Mouse (Mus musculus) embryonic facial prominence, embryonic 11.5 days (tissue): ENCODE measurements around the gene Cotl1. TPM values are rescaled to one million over a fixed set of nuclear protein-coding genes. Genes with fewer than 3 reads are reported as not detected.

Experiments used
- ATAC-seq: fragments of 200-750 bp; cut with Nextera tagmentation; replicated peaks from 2 replicates; pipeline ENCODE4 v1.8.0; 2017; ENCODE audit warnings: low read depth; ENCODE audit not compliant: insufficient number of reproducible peaks, low FRiP score, low TSS enrichment
- DNase-seq: peaks from one replicate; pipeline ENCODE4 v3.0.0-alpha.2; 2015; ENCODE audit warnings: low spot score
- H3K27ac ChIP-seq: fragments of 300-500 bp; sonication (generic); replicated peaks from 2 replicates; pipeline ENCODE4 v1.5.1; 2014; ENCODE audit warnings: mild to moderate bottlenecking, low read depth, low read length, control low read depth
- H3K27me3 ChIP-seq: fragments of 300-500 bp; sonication (generic); 2 replicates; pipeline ENCODE4 v1.6.1; 2014; ENCODE audit warnings: mild to moderate bottlenecking, low read length, moderate library complexity, mixed read lengths; ENCODE audit not compliant: control insufficient read depth, insufficient read depth
- H3K36me3 ChIP-seq: fragments of 300-500 bp; sonication (generic); replicated peaks from 2 replicates; pipeline ENCODE4 v1.6.1; 2014; ENCODE audit warnings: low read depth, mild to moderate bottlenecking, low read length, moderate library complexity, mixed read lengths; ENCODE audit not compliant: control insufficient read depth, insufficient read depth
- H3K4me1 ChIP-seq: fragments of 300-500 bp; sonication (generic); 2 replicates; pipeline ENCODE4 v1.6.1; 2014; ENCODE audit warnings: low read length, mixed read lengths; ENCODE audit not compliant: control insufficient read depth, insufficient read depth
- H3K4me2 ChIP-seq: fragments of 300-500 bp; sonication (generic); 2 replicates; pipeline ENCODE4 v1.6.1; 2014; ENCODE audit warnings: low read depth, mild to moderate bottlenecking, control low read depth, low read length, moderate library complexity
- H3K4me3 ChIP-seq: fragments of 300-500 bp; sonication (generic); 2 replicates; pipeline ENCODE4 v1.5.1; 2014; ENCODE audit warnings: low read depth, low read length, control low read depth
- H3K9ac ChIP-seq: fragments of 300-500 bp; sonication (generic); replicated peaks from 2 replicates; pipeline ENCODE4 v1.6.1; 2014; ENCODE audit warnings: mild to moderate bottlenecking, control low read depth, low read length
- H3K9me3 ChIP-seq: fragments of 300-500 bp; sonication (generic); replicated peaks from 2 replicates; pipeline ENCODE4 v1.6.1; 2016; ENCODE audit warnings: mild to moderate bottlenecking, low read length, inconsistent platforms, mixed read lengths; ENCODE audit not compliant: control insufficient read depth
- WGBS: fragments of 180-500 bp; shearing (Covaris S2); extraction: QIAGEN DNeasy Blood & Tissue Kit; methylation state at CpG from one replicate; pipeline ENCODE4 v1.1.7; 2014; 5-methylcytosine and 5-hydroxymethylcytosine counted together
- polyA plus RNA-seq: library from polyadenylated mRNA; unstranded; fragments of >200 nt; fragmentation: Nextera tagmentation; extraction: Ambion mirVana; gene quantifications from 2 replicates; pipeline ENCODE4 v1.2.1, GENCODE M21; 2014

The Cotl1 gene
- polyA plus RNA-seq, 1 experiment from 2014 or later = 321 TPM

GRCm38 (mm10) chr8:119825950-119826730, 14.2 kb downstream of the Cotl1 start:
- DNase-seq = no peak
- H3K27ac ChIP-seq = no peak overlapping the region
- H3K36me3 ChIP-seq = no peaks in the 10 kb centered on the region

GRCm38 (mm10) chr8:119824809-119825273, 15.5 kb downstream of the Cotl1 start:
- H3K9ac ChIP-seq = no peak overlapping the region
- WGBS = 82% methylated on average over 11 of the region's 11 CpGs
- H3K27ac ChIP-seq = no peak overlapping the region
- no peak overlapping the region for H3K4me2 ChIP-seq
- no peaks in the 10 kb centered on the region for H3K9me3 ChIP-seq
- H3K4me3 ChIP-seq = no peak overlapping the region
- no peaks in the 10 kb centered on the region for H3K27me3 ChIP-seq
- DNase-seq = no peak
- no peaks in the 10 kb centered on the region for H3K36me3 ChIP-seq
- no peak for ATAC-seq
- no peaks in the 10 kb centered on the region; the same call in 1 of the 2 replicates for H3K4me1 ChIP-seq

More at GRCm38 (mm10) chr8:119825950-119826730, 14.2 kb downstream of the Cotl1 start:
- H3K4me2 ChIP-seq = no peak overlapping the region
- ATAC-seq = no peak
- 84% methylated on average over 19 of the region's 19 CpGs for WGBS
- no peak overlapping the region for H3K4me3 ChIP-seq
- no peaks in the 10 kb centered on the region for H3K9me3 ChIP-seq
- H3K9ac ChIP-seq = no peak overlapping the region
- H3K4me1 ChIP-seq = peaks cover 4% of the 10 kb centered on the region; the same call in 1 of the 2 replicates
- no peaks in the 10 kb centered on the region for H3K27me3 ChIP-seq

DNA sequence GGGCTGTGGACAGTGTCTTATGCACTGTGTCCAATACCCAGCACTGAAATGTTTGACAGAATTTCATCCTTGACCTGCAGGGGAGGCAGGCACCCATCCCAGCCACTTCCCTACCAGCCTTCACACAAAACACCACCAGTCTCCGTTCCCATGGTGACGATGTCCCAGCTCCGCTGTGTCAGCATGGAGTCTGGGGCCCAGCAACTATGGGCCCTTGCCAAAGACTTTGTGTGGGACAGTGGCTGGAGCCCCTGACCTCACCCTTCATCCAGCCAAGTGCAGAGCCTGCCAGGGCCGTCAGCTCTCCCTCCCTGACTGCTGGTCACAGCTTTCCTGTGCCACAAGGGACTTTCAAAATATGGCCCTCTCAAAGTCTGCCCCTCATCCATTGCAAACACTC, 16.2 kb downstream of the Cotl1 start:
- no peaks in the 10 kb centered on the region; the same call in 1 of the 2 replicates for H3K4me1 ChIP-seq

GRCm38 (mm10) chr8:119823278-119823677, 17.1 kb downstream of the Cotl1 start:
- Histone ChIP-seq H3K36me3 (no peaks in the 10 kb centered on the region), H3K4me2 (no peak overlapping the region), H3K9me3 (no peaks in the 10 kb centered on the region), H3K9ac (no peak overlapping the region), H3K4me1 (no peaks in the 10 kb centered on the region), H3K27ac (no peak overlapping the region), H3K4me3 (no peak overlapping the region), H3K27me3 (no peaks in the 10 kb centered on the region)
- ATAC-seq (no peak), DNase-seq (no peak)
- 93% methylated on average over 9 of the region's 9 CpGs for WGBS

More for the DNA sequence above, 16.2 kb downstream of the Cotl1 start:
- H3K4me2 ChIP-seq = no peak overlapping the region
- WGBS = 68% methylated on average over 4 of the region's 4 CpGs
- H3K9ac ChIP-seq = no peak overlapping the region
- DNase-seq = no peak
- no peak for ATAC-seq
- H3K27me3 ChIP-seq = no peaks in the 10 kb centered on the region
- H3K4me3 ChIP-seq = no peak overlapping the region
- no peaks in the 10 kb centered on the region for H3K36me3 ChIP-seq
- H3K9me3 ChIP-seq = no peaks in the 10 kb centered on the region
- H3K27ac ChIP-seq = no peak overlapping the region

GRCm38 (mm10) chr8:119821691-119822090, 18.7 kb downstream of the Cotl1 start:
- H3K9me3 ChIP-seq = no peaks in the 10 kb centered on the region
- DNase-seq (no peak), ATAC-seq (no peak)
- H3K27me3 ChIP-seq = no peaks in the 10 kb centered on the region
- no peak overlapping the region for H3K27ac ChIP-seq
- no peak overlapping the region for H3K4me3 ChIP-seq
- WGBS = 95% methylated on average over 6 of the region's 6 CpGs
- no peaks in the 10 kb centered on the region for H3K4me1 ChIP-seq
- no peak overlapping the region for H3K4me2 ChIP-seq
- H3K9ac ChIP-seq = no peak overlapping the region
- no peaks in the 10 kb centered on the region for H3K36me3 ChIP-seq

DNA sequence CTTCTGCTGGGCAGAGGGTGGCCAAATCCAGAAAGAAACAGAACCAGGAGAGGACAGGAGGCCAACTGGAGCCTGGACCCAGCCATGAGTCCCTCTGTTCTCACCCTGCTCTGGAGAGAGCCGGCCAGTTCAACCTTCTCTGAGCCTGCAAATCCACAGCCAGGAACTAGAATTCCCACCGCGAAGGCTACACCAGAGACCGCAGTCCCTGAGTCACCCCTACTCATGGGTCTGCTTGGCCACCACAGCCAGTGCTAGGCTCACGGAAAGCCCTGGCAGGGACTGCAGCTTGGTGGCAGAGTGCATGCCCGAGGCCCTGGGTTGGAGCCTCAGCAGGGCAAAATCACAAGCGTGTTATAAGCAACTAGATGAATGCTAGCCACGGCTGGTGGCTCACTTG, 20.4 kb downstream of the Cotl1 start:
- H3K27me3 ChIP-seq = no peaks in the 10 kb centered on the region
- 97% methylated on average over 8 of the region's 8 CpGs for WGBS
- no peaks in the 10 kb centered on the region for H3K4me1 ChIP-seq
- no peaks in the 10 kb centered on the region for H3K36me3 ChIP-seq
- DNase-seq = no peak
- no peak overlapping the region for H3K4me3 ChIP-seq
- no peak for ATAC-seq
- no peak overlapping the region for H3K27ac ChIP-seq
- no peaks in the 10 kb centered on the region for H3K9me3 ChIP-seq
- H3K9ac ChIP-seq = no peak overlapping the region
- H3K4me2 ChIP-seq = no peak overlapping the region

- Histone ChIP-seq H3K36me3 (no peaks in the 10 kb centered on the region), H3K27me3 (no peaks in the 10 kb centered on the region), H3K4me1 (no peaks in the 10 kb centered on the region), H3K27ac (no peak overlapping the region), H3K4me3 (no peak overlapping the region), H3K9ac (no peak overlapping the region), H3K9me3 (no peaks in the 10 kb centered on the region), H3K4me2 (no peak overlapping the region)
- 75% methylated on average over 7 of the region's 7 CpGs for WGBS
- ATAC-seq (no peak), DNase-seq (no peak)
Observed at GRCm38 (mm10) chr8:119819316-119819715, 21.0 kb downstream of the Cotl1 start.

DNA sequence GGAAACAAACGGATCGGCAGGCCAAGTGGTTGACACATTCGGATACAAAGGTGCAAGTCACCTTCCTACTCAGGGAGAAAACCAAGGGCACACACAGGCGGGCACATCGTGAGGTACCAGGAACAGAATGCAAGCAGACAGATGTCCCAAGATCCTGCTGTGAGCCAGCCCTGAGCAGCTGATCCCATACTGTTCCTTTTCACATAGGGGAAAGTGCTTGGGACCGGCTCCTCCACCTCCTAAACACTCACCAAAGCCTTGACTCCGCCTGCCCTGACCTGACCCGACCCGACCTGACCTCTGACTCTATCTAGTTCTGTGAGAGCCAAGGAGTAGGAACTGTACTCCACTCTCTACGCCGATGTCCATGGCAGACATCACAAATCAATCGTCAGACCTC, 22.9 kb downstream of the Cotl1 start:
- no peaks in the 10 kb centered on the region for H3K27me3 ChIP-seq
- no peak overlapping the region for H3K27ac ChIP-seq
- H3K4me1 ChIP-seq = peaks cover 7% of the 10 kb centered on the region; the same call in 1 of the 2 replicates
- ATAC-seq (no peak), DNase-seq (no peak)
- H3K9me3 ChIP-seq = no peaks in the 10 kb centered on the region
- H3K4me2 ChIP-seq = no peak overlapping the region
- no peak overlapping the region for H3K9ac ChIP-seq
- WGBS = 27% methylated on average over 12 of the region's 12 CpGs
- H3K4me3 ChIP-seq = no peak overlapping the region
- no peaks in the 10 kb centered on the region for H3K36me3 ChIP-seq
